Mouse (Mus musculus) layer of hippocampus, postnatal 10 days (tissue): ENCODE measurements around the gene Ncdn. TPM values are rescaled to one million over a fixed set of nuclear protein-coding genes. Genes with fewer than 3 reads are reported as not detected.

ENCODE experiments used
- DNase-seq, 2 experiments: peaks; one replicate each; pipeline ENCODE4 v3.0.0; 2021; ENCODE audit warnings: low spot score in 2 of 2
- long read RNA-seq: library from polyadenylated mRNA; stranded (forward); transcript quantifications from one replicate; pipeline ENCODE4 v2.0.0, GENCODE M21; 2023
- total RNA-seq, 2 experiments: library from RNA; stranded (reverse); gene quantifications; 2 replicates each; pipeline ENCODE4 v1.2.3; 2021

The Ncdn gene
- 100 to 1,000 TPM; 742 to 746 TPM for total RNA-seq
- long read RNA-seq, transcript Ncdn-201 (7 exons, 3,681 nt), result minor isoform, 53 of 1,170 reads
- long read RNA-seq, transcript Ncdn-203 (7 exons, 2,375 nt), result major isoform, 212 of 1,170 reads
- long read RNA-seq, partial matches to known transcripts, result 386 of 1,170 reads
- long read RNA-seq, other reads (novel, unspliced or antisense), result 517 of 1,170 reads

DNA sequence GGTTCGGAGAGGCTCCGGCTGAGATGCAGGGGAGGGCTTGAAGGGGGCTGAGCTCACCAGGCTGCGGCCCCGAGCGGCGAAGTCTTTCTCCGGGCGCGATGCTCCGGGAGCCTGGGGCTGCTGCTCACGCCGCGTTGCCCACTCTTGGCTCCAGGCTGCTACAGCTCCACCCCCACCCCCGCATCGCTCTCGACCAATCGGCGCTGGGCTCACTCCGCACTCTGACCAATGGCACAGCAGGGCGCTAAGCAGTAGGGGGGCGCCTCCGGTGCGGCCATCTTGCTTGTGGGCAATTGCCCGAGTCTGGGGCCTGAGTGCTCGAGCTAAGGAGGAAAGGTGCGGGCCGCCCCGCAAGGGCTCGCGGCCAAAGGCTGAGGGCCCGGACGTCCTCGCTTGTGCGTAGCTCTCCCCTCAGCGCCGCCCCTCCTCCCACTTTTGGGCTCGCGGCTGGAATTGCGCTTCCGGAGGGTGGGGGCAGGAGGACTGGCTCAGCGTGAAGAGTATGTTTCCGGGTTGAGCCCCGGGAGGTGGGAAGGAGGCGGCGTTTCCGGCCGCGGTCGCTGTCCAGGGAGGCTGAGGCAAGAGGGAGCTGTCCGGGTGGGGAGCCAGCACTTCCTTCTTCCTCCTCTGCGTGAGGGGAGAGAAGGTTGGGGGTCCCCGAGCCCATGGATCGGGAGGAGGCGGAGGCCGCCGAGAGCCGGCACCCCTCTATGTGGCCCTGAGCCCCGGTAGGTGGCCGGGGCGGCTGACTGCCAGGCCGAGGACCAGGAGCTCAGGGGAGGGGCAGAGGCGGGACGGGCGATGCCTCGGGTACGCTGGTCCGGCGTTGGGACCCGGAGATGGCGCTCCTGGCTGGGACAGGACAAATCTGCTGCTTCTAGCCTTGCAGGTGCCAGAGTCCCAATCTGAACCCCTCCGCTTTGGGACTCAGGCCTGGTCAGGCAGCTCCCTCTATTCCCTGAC, at the start of gene Ncdn, which contains the start of gene AU040320:
Gene Ncdn (minus strand): TSS at position 171 of the 963 bp plus-strand sequence.
Gene AU040320 (plus strand): TSS at position 277 of the 963 bp plus-strand sequence.
- peak; percentile 97 to 98 for DNase-seq

DNA sequence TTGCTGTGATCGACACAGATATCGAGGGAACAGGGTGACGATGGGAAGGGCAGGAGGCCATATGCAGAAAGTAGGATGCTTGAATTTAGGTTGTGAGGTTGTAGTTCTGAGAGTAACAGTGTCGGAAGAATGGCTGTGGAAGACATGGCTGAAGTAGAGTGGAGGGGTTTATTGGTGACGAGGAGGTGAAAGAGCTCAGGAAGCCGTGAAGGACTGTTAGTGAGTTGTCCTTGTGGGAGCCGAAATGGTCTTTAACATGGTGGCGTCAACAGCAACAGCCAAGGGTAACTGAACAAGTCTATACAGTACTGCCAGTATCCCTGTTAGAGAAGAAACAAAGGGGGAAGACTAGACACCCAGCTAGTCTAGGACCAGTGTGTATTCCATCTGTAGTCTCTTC, 48.9 kb upstream of the Ncdn start:
- DNase-seq, result no peak

DNA sequence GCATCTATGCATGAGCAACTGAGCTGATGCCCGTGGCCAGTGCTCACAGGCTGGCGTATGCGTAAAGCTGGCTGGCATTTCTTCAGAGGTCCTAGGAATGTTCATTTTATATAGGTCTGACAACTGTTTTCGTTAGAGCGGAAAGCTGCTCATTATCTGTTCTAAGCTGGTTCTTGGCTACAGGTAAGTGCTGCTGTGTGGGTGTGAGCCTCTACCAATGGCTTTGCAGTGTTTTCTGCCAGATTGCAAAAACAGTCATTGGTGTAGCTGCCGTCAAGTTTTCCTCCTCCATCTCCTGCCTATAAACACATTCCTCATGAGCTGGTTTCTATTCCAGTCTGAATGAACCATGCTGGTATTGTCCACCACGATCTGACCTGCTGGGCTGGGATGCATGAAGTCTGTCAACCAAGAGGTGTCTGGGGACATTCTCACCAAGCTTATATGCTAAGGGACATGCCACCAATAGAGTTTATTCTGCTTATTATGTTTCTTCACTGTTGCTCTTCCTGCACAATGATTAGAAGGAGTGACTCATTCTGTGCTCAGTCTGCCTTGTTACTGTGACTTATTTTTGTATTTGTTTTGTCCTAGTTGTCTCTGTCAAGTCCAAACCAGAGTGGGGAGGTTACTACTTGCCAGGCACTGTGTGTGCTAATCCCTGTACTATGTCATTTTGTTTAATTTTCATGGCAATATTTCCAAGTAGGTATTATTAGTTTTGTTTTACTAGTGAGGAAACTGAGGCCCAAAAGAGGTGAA, 39.3 kb upstream of the Ncdn start:
- no peak for DNase-seq

DNA sequence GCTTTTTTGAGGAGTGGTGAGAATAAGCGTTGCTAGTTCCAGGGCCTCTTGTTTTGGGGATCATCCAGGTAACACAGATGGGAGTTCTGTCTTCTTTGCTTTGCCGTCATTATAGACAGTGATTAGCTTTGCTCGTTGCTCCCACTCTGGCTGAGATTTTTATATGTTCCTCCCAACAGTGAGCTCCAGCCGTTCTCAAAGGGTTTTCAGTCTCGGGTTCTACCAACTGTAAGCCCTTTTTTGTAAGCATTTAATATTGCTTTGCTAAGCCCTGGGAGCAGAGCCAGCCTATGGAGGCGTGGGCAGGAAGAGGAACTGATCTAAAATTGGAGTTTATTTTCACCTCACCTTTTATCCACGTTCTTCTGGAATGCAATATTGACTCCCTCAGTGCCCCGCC, 29.8 kb upstream of the Ncdn start:
- DNase-seq, result peak; percentile 31 to 49

DNA sequence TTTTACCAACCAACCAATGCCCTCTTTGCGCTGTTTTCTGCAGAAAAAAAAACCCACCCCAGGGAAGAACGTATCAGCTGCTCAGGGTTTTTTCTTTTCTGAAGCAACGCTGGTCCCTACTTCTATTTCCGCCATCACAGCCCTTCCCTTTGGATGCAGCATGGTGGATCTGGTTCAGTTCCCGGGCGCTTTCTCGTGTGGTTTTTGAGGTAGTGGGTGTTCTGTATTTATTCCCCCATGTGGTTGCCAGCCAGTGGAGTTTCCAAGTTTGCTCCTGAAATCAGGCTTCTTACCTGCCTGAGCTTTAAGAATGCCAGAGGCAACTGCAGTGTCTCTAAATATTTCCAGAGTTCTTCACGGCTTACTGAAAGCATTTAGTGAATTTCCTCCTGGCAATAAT, 29.3 kb upstream of the Ncdn start:
- no peak for DNase-seq

DNA sequence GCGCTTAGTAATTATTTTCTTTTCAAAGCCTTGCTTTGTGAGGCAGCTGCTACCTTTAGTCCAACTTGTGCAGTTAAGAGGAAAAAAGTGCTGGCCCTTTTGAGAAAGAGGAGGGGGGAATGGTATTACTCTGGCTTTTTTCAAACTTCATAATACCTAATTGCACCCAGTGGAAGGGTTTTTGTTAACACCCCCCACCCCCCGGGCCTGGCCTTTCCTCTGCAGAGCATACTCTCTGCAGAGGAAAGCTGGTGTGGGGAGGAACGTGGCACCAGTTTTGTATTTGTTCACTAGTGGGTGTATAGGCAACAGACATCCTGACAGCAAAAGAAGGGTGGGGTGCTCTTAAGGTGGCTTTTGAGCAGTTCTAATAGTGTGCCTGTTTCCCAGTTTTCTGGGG, 28.6 kb upstream of the Ncdn start:
- no peak for DNase-seq

DNA sequence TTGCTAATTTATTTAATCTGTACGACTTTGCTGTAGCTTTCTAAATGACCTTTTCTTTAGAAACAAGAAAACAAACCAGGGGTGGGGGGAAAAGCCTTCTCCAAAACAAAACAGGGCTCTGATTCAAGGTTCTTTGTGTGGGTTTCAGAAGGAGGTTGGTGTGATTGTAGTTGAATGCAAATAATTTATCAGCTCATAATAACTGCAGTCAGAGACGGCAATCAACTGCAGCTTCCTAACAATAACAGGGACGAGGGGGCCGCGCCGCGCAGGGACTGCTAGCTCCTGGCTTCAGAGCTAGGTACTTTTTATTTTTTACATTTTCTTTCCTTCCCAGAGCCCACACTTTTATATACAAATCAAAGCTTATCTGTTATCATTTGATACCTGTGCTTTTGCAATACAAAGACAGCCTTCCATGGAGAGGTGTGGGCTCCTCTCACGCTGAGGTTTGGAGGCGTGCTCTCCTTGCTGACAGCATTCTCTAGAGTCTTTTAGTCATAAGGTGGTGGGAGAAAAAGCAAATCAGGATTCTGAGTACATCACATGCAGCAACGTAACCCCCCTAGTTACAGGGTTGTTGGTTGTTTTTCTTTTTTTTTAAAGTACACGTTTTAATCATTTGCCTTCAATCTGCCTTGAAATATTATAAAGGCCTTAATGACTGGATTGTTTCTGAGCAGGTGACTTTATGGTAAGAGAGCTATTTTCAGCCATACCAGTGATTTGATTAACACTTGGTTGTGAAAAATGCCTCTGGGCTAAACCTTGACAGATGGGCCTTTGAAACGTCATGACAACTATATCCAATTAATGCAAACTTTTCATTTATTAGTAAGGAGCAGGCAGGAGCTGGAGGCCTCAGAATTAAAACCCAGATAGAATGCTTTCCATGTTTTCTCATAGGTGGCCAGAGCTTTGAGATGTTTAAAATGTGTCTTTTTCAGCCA, 26.9 kb upstream of the Ncdn start:
- no peak for DNase-seq

DNA sequence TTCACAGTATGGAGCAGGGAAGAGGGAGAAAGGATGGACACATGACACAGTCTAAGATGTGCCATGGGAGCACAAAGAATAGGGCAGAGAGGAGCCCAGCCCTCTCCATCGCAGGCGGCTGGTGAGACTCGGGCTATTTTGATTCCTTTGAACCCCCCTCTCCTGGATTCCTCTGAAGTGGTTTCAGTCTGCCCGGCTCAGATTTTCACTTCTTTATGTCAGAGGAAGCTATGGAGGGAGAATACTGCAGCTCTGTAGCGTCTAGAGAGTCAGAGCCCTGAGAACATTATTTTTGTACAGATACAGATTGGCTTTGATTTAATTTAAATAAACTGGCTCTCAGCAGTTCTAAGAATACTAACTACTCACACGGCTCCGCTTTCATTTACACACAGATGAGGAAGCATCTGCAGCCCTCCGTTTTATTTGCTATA, 25.9 kb upstream of the Ncdn start:
- DNase-seq, result no peak

DNA sequence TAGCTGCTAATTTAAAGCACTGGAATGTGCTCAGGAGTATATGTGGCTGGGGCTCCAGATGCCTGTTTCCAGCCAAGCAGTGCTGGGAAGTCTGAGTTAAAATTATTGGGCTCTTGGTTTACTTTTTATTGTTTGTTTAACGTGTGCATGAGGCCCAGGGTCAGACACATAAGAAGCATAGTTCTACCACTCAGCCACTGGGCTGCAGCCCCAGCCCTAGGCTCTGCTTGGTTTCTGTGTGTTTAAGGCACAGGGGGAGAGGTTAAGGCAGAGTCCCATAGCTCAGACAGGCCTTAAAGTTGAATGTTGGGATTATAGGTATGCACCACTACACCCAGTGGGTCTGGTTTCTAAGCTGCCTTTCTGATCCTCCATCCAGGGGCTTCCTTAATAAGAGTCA, 21.9 kb upstream of the Ncdn start:
- no peak for DNase-seq

DNA sequence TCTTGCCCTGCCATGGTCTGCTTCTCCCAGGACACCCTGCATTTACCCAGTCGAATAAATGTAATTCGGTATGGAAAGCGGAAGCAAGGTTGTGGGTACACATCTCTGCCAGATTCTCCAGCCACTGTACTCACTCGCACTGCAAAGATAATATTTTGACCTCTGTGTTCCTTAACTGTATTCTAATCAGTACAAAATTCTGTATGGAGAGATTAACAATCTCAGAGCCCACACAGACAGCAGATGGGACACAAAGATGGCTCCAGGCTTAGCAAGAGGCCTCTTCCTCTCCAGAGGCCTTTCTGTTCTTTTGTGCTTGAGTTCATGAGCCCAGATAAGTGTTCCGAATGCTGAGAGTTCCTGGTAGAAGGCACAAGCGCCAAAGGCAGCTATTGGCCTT, 20.6 kb upstream of the Ncdn start:
- DNase-seq, result no peak

DNA sequence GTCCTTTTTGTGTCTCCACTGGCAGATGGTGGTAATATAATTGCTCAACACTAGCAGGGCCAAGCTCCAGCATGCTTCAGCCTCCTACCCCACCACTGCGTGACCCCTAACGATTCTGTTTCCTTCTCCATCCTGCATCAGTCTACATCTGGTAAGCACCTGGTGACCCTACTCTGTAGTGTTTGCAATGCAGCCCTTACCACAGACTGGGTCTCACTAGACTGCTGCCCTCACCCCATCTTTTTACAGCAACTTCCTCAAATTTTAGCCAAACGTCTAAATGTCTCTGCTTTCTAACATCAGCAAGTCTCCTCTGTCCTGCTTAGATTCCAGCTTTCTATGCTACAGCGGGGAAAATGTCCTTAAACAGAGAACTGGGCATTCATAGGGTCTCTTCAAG, 17.6 kb upstream of the Ncdn start:
- no peak for DNase-seq

DNA sequence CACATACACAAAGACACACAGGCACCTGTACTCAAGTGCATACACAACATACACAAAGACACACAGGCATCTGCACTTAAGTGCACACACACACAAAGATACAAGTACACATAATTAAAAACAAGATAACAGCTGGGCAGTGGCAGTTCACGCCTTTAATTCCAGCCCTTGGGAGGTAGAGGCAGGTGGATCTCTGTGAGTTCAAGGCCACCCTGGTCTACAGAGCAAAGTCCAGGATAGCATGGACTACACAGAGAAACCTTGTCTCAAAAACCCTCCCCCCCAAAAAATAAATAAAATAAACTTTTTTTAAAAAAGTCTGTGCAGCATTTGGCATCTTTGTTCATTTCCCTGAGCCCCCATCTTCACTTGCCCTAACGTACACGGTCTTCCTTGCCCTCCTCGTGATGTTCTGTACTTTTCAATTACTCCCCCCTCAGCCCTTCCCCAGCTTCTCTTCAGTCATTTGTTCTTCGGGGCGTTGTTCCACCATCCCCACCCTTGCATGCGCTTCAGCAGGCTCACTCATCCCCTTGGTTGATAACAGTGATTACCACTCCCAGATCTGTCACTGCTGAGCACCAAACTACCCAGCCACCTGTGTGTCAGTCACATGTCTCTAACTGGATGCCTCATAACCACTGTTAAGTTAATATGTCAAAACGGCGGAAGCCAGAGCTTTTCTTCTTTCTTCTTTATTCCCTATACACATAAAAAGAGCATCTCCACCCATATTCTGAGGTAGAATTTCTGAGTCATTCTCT, 16.7 kb upstream of the Ncdn start:
- no peak for DNase-seq

DNA sequence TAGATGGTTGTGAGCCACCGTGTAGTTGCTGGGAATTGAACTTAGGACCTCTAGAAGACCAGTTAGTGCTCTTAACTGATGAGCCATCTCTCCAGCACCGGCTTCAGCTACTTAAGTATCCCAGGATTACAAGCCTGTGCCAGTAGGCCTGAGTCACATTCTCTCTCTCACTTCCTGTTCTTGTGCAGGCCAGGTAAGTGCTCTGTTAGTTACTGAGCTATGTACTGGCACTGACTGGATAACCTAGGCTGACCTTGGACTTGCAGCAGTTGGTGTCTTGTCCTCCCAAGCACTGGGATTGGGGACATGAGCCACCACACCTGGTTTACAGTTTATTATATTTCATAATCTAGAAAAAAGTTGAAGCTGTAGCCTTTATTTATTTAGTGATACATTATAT, 10.2 kb upstream of the Ncdn start:
- DNase-seq, result no peak

DNA sequence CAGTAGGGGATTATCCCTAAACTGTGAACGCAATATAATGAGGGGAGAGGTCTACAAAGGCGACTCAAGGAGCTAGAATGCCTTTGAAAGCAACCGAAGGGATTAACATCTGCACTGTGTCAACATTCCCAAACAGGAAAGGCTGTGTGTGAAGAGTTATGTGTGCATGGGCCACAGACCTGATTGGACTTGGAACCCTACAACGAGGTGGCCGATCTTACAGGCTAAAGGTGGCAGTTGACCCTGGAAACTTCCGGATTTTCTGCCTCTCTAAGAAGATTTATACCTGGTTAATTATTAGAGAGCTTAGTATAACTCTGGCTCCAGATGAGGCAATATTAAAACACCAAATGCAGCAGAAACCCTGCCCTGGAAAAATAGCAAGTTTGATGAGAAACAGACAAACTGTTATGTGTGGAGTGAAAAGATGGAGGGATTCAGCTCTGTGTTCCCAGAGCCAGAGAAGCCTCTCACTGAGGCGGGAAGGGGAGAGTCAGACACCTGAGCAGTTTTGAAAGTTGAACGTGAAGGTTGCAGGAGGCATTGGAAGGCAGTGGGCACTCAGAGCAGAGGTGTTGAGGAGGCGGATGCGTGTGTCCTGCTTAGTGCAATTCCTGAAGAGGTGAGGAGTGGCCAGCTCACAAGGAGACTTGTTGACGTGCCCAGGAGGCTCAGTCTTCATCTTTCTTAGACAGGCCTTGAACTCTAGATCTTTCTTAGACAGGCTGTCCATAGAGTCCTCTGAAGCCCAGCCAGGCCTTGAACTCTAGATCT, 9.5 kb upstream of the Ncdn start:
- no peak for DNase-seq

DNA sequence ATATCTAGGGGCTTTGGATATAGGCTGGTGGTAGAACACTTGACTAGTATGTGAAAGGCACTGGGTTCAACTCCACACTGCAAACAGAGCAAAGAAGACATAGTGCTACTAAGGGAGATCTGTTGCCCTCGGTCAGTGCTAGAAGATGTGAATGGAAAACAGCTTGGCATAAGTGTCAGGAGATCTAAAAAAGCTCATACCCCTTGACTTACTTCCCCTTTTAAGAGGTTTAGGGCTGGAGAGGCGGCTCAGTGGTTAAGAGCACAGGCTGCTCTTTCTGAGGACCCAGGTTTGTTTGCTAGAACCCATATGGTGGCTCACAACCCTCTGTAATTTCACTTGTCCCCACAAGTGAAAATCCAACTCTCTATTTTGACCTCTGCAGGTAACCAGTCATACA, 6.2 kb upstream of the Ncdn start:
- DNase-seq, result no peak

DNA sequence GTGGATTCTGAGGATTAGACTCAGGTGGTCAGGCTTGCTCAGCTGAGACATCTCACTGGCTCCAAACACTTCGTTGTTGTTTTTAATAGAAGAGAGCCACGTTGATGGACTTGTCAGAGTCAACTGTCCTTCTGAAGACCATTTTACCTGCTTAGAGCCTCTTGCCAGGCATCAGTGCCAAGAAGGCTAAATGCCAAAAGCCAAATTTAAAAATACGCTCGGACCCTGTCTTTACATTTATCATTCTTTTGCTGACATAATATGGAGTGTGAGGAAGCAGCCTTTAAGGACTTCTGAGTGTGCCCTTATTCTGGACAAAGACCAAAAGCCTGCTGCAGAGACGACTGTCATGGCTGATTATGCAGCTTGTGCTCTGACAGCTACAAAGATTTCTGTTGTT, 5.1 kb upstream of the Ncdn start:
- no peak for DNase-seq

DNA sequence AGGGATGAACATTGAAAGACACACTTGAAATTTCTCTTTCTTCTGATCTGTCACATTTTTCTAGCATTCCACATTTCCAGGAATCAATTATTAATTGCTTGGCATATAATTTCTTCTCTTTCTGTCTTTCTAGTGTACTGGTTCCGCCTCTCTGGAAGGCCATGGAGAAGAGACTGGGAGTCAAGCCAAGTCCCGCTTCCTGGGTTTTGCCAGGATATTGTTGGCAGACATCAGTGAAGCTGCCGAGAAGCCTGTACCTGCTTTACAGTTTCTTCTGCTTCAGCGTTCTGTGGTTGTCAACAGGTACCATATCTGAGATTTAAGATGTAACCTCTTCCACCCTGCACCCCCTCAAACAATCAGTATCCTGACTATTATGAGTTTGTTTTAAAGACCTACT, 3.5 kb upstream of the Ncdn start:
- peak; percentile 49 to 60 for DNase-seq

DNA sequence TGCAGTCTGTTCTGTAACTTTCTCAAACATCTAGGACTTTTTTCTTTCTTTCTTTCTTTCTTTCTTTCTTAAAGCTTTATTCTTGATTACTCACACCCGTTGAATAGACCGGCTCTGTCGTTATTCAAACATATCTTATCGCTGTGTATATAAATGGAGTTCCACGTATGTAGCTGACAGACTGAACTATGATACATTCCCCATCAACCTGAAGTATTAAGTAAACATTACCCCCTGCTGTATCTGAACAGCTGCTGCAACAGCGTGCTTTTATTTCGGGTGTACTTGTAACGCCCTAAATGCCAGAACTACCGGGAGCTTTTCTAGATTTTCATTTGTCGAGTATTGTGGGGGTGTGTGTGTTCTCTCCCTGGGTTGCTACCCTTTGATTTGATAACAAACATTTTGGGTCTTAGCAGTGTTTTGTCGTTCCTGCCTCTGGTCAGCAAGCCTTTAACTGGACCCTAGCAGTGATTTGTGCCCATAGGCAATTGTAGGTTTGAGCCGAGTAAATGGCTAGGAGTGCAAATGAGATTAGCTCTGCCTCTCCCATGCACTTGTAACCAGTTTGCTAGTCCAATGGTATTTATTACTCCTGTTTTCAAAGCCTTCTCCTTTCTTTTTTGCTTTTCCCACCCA, 1.6 kb upstream of the Ncdn start:
- DNase-seq, result no peak

DNA sequence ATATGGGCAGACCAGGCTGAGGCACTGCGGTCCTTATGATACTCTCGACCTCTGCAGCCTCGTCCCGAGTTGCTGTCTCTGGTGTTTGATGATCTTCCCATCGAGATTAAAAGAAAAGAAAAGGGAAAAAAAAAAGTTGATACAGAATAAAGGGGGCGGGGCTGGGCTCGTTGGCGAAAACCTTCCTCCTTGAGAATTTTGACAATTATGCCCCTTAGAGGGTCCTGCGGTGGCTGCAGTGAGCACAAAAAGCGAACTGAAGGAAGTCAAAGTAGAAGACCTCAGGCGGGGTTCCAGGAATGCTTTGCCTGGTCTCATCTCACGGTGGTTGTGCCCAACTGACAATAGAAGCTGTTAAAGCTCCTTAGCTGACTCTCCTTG, 983 bp upstream of the Ncdn start:
- DNase-seq, result no peak
